Mouse (Mus musculus) adrenal gland, adult (tissue): ENCODE data around the gene Zfp39.
A peak's percentile ranks its signal among the peaks of the same experiment; 100 is the strongest.

Source experiments
- DNase-seq, 2 experiments: peaks; one replicate each; pipeline ENCODE4 v3.0.0; 2022 to 2023; ENCODE audit warnings: low spot score in 1 of 2; ENCODE audit not compliant: inconsistent age in 2 of 2

Zfp39 gene

GRCm38 (mm10) chr11:58926651-58927050 lies 22.6 kb upstream of the Zfp39 start:
- DNase-seq = no peak

- DNase-seq = no peak
Observed at GRCm38 (mm10) chr11:58922420-58922819, 18.4 kb upstream of the Zfp39 start.

GRCm38 (mm10) chr11:58918759-58919158 lies 14.7 kb upstream of the Zfp39 start:
- DNase-seq = no peak

- no peak for DNase-seq
Observed at GRCm38 (mm10) chr11:58917745-58918366, 13.8 kb upstream of the Zfp39 start, which contains the start of gene Btnl10. TSS of gene Btnl10 (plus strand) at chr11:58917908.

GRCm38 (mm10) chr11:58916879-58917744 lies 13.1 kb upstream of the Zfp39 start:
- peak; percentile 50 to 74 for DNase-seq

GRCm38 (mm10) chr11:58914461-58915028 lies 10.5 kb upstream of the Zfp39 start:
- DNase-seq = peak in 1 of 2 experiments; percentile 65

GRCm38 (mm10) chr11:58913776-58914175 lies 9.8 kb upstream of the Zfp39 start:
- no peak for DNase-seq

GRCm38 (mm10) chr11:58904838-58905237 lies 813 bp upstream of the Zfp39 start:
- peak; percentile 18 to 53 for DNase-seq

GRCm38 (mm10) chr11:58904410-58904718 lies 339 bp upstream of the Zfp39 start:
- DNase-seq = no peak

GRCm38 (mm10) chr11:58901080-58901479 lies 2.9 kb downstream of the Zfp39 start:
- no peak for DNase-seq

GRCm38 (mm10) chr11:58897485-58897884 lies 6.5 kb downstream of the Zfp39 start:
- DNase-seq = no peak

GRCm38 (mm10) chr11:58894456-58894855 lies 9.6 kb downstream of the Zfp39 start:
- no peak for DNase-seq

GRCm38 (mm10) chr11:58890511-58890910 lies 13.5 kb downstream of the Zfp39 start:
- no peak for DNase-seq

- no peak for DNase-seq
Observed at GRCm38 (mm10) chr11:58883756-58884155, 20.3 kb downstream of the Zfp39 start.

- DNase-seq = peak; percentile 44 to 46
Observed at GRCm38 (mm10) chr11:58870961-58871360, 33.1 kb downstream of the Zfp39 start.

GRCm38 (mm10) chr11:58867954-58868330 lies 36.1 kb downstream of the Zfp39 start:
- peak in 1 of 2 experiments; percentile 27 for DNase-seq

GRCm38 (mm10) chr11:58867039-58867953 lies 36.7 kb downstream of the Zfp39 start, which contains the start of gene 2810021J22Rik:
TSS of gene 2810021J22Rik (plus strand) at chr11:58867216.
- peak; percentile 85 to 94 for DNase-seq

- no peak for DNase-seq
Observed at GRCm38 (mm10) chr11:58860744-58861143, 43.3 kb downstream of the Zfp39 start.

GRCm38 (mm10) chr11:58849731-58850130 lies 54.3 kb downstream of the Zfp39 start:
- no peak for DNase-seq

- DNase-seq = no peak
Observed at GRCm38 (mm10) chr11:58847636-58848035, 56.4 kb downstream of the Zfp39 start.

GRCm38 (mm10) chr11:58846919-58847461 lies 57.0 kb downstream of the Zfp39 start, which contains the start of gene Gm12258:
TSS of gene Gm12258 (plus strand) at chr11:58847158.
- DNase-seq = peak; percentile 90 to 99
